Mouse (Mus musculus) heart, adult 2 months (tissue): ENCODE results near the gene Ddx27. TPM values are rescaled to one million over a fixed set of nuclear protein-coding genes. Genes with fewer than 3 reads are reported as not detected.

Experiments
- DNase-seq, 2 experiments: peaks; one replicate each; pipeline ENCODE4 v3.0.0; 2021
- H3K27ac ChIP-seq: fragments of 200-600 bp; 2 replicates; pipeline ENCODE4 v1.8.1; 2022
- H3K27me3 ChIP-seq: fragments of 200-500 bp; 2 replicates; pipeline ENCODE4 v1.6.1; 2012; ENCODE audit warnings: mild to moderate bottlenecking, low read length, inconsistent platforms, mixed read lengths; ENCODE audit not compliant: control insufficient read depth, insufficient read depth
- H3K36me3 ChIP-seq: fragments of 200-500 bp; 2 replicates; pipeline ENCODE4 v1.6.1; 2012; ENCODE audit warnings: low read length, inconsistent platforms; ENCODE audit not compliant: control insufficient read depth, insufficient read depth
- H3K4me1 ChIP-seq: fragments of 200-500 bp; 2 replicates; pipeline ENCODE4 v1.6.1; 2011; ENCODE audit warnings: low read length; ENCODE audit not compliant: control insufficient read depth, insufficient read depth
- H3K4me3 ChIP-seq: fragments of 200-600 bp; 2 replicates; pipeline ENCODE4 v1.8.1; 2022
- H3K79me2 ChIP-seq: fragments of 200-500 bp; replicated peaks from 2 replicates; pipeline ENCODE4 v1.6.1; 2012; ENCODE audit warnings: mild to moderate bottlenecking, inconsistent platforms, low read length, moderate library complexity, mixed read lengths; ENCODE audit not compliant: control insufficient read depth, insufficient read depth
- H3K9ac ChIP-seq: fragments of 200-500 bp; 2 replicates; pipeline ENCODE4 v1.6.1; 2012; ENCODE audit warnings: low read depth, mild to moderate bottlenecking, control low read depth, inconsistent platforms, low read length, mixed read lengths
- CTCF ChIP-seq: fragments of 200-600 bp; IDR thresholded peaks from 2 replicates; pipeline ENCODE4 v1.8.1; 2022; ENCODE audit warnings: antibody characterized with exemption, mild to moderate bottlenecking, moderate library complexity
- EP300 ChIP-seq: fragments of 200-500 bp; IDR thresholded peaks from 2 replicates; pipeline ENCODE4 v1.6.1; 2011; ENCODE audit warnings: low read depth, low read length, control low read depth; ENCODE audit not compliant: insufficient read depth
- POLR2A ChIP-seq: fragments of 200-500 bp; IDR thresholded peaks from 2 replicates; pipeline ENCODE4 v1.6.1; 2011; ENCODE audit warnings: mild to moderate bottlenecking, low read depth, low read length, control low read depth; ENCODE audit not compliant: insufficient read depth
- WGBS: fragments of 180-500 bp; shearing (Covaris S2); methylation state at CpG from one replicate; pipeline ENCODE4 v1.1.7; 2018; 5-methylcytosine and 5-hydroxymethylcytosine counted together
- intact Hi-C: fragments of 180-260 bp; cut with DNase I; formaldehyde crosslinking; loops from one replicate; pipeline ENCODE4 v1.15.1; 2025
- polyA plus RNA-seq: library from polyadenylated mRNA; depleted of rRNA; stranded (reverse); fragments of >200 nt; gene quantifications from 2 replicates; pipeline ENCODE4 v1.2.3, GENCODE M21; 2012
- total RNA-seq, 2 experiments: library from RNA; stranded (reverse); gene quantifications; 2 replicates each; pipeline ENCODE4 v1.2.3; 2021

The Ddx27 gene
- total and polyA plus RNA-seq, 3 experiments, result 6.9 to 11.3 (median 10.9) TPM

DNA sequence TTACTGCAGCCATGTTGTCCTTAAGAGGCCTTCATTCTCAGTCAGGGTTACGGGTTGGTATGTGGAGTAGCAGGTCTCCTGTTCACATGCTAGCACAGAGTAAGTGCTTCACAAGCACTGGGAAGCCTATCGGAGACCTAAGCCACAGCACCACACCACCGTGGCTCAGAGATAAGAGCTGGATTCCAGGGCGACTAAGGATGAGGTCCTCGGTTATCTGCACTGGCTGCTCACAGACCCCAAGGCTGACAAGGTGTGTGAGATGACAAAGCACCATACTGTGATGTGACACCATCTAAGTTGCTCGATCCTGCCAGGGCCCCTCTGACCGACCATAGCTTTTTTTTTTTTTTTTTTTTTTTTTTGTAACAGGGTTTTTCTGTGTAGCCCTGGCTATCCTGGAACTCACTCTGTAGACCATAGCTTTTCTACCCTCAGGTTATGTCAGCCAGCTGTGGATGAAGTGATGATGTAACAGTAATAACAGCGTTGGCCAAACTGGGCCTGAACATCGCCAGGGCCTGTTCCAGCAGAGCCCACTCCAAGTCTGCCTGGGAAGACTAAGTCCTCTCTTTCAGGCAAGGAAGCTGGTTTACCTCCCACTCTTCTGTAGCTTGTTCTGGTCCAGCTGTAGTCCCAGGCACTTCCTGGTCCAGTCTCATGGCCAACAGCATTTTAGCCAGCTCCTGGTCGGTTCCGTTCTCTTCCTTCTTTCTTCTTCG, 28.6 kb downstream of the Ddx27 start:
- Histone ChIP-seq H3K9ac (no peak overlapping the region), H3K4me1 (no peaks in the 10 kb centered on the region), H3K27me3 (no peaks in the 10 kb centered on the region), H3K36me3 (no peaks in the 10 kb centered on the region), H3K27ac (no peak overlapping the region), H3K4me3 (no peak overlapping the region), H3K79me2 (peaks cover 3% of the 10 kb centered on the region; the same call in 1 of the 2 replicates)
- no peak for DNase-seq
- 68% methylated on average over 12 of the region's 12 CpGs for WGBS
- intact Hi-C loops, result no loop called here
- TF ChIP-seq CTCF, result no peak
- no peak for TF ChIP-seq EP300
- no peak for TF ChIP-seq POLR2A

DNA sequence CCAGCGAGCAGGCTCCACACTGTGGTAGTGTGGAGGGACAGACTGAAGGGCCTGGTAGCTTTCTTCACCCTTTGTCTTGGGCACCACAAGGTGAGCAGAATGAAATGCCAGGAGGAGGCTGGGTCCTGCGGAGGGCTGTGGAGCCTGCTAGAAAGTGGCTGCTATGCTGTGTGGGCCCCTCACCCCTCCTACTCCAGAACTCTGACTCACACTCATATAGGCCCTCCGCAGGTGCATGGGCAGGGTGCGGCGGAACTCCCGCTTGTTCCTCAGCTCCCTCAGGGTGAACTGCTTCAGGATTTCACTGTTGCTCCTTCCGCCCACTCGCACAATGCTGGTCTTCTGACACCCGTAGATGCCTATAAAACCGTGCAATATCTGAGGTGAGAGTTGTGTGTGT, 33.2 kb downstream of the Ddx27 start:
- no peak overlapping the region for H3K4me3 ChIP-seq
- DNase-seq, result no peak
- H3K36me3 ChIP-seq, result peaks cover 4% of the 10 kb centered on the region
- TF ChIP-seq CTCF (no peak), EP300 (no peak), POLR2A (no peak)
- H3K79me2 ChIP-seq, result peaks cover 7% of the 10 kb centered on the region
- H3K4me1 ChIP-seq, result peaks cover 3% of the 10 kb centered on the region; the same call in 1 of the 2 replicates
- H3K9ac ChIP-seq, result no peak overlapping the region
- intact Hi-C loops, result no loop called here
- 90% methylated on average over 10 of the region's 10 CpGs for WGBS
- H3K27ac ChIP-seq, result no peak overlapping the region
- H3K27me3 ChIP-seq, result no peaks in the 10 kb centered on the region

DNA sequence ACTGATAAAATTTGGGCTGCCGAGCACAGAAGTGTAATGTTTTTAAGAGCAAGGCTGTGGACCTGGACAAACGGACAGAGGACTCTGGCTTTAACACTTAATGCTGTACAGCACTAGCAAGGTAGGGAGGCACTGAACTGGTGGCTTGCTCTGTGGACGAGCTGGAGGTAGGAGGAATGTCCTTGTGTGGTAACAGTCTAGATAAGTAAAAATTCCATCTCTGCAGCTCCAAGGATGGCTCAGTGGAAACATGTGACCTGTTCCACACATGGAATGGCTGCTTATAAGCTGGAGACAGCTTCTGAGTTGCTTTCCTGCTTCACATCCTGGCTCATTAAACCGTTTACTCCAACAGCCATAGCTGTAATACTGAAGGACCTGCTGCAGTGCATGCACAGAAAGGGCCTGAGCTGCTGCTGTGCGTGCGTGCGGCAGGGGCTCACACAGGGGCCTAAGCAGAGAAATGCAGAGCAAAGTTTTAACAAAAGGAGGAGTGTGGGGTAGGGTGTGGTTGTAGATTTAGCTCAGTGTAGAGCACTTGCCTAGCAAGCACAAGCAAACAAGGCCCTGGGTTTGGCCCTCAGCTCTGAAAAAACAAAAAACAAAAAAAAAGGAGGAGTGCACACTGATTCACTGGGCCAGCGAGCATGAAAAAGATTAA, 33.8 kb downstream of the Ddx27 start:
- TF ChIP-seq POLR2A (no peak), CTCF (no peak), EP300 (no peak)
- no peak for DNase-seq
- Histone ChIP-seq H3K27ac (no peak overlapping the region), H3K4me1 (peaks cover 6% of the 10 kb centered on the region; the same call in 1 of the 2 replicates), H3K27me3 (no peaks in the 10 kb centered on the region), H3K9ac (no peak overlapping the region), H3K4me3 (no peak overlapping the region), H3K79me2 (peaks cover 7% of the 10 kb centered on the region), H3K36me3 (peaks cover 10% of the 10 kb centered on the region)
- intact Hi-C loops, result no loop called here
- 75% methylated on average over 8 of the region's 8 CpGs for WGBS

DNA sequence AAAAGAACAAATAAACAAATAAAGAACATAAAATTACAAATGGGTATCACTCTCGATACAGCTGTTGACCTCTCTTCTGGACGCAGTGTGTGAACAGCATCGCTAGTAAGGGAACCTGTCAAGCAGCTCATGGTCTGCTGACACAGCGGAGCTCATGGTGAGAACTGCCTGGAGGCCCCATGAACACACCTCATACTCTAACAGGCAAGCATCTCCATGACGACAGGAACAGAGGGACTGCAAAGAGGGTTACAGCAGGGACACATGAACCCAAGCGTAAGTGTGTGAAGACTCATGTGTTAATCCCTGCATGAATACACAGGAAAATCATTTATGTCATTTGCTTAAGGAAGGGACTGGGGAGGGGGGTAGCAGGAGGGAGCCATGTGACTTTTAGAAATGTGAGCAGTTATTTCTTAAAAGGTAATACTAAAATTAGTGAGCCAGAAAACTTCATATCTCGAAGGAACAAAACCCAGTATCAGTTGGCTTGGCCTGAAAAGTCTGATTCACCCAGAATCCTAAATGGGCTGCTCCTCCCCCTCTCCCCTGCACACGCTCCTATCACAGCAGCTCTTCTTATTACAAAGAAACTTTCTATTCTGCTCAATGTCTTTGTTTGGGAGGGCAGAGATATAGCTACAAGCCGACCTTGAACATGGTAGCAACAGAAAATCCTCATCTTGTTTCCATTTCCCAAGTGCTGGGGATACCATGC, 38.3 kb downstream of the Ddx27 start:
- DNase-seq, result no peak
- peaks cover 29% of the 10 kb centered on the region for H3K36me3 ChIP-seq
- H3K4me3 ChIP-seq, result no peak overlapping the region
- H3K4me1 ChIP-seq, result peaks cover 28% of the 10 kb centered on the region
- H3K79me2 ChIP-seq, result peaks cover 5% of the 10 kb centered on the region
- TF ChIP-seq POLR2A, result no peak
- TF ChIP-seq EP300, result no peak
- no peak for TF ChIP-seq CTCF
- H3K27me3 ChIP-seq, result no peaks in the 10 kb centered on the region
- H3K27ac ChIP-seq, result no peak overlapping the region
- intact Hi-C loops, result loop anchor here (5.0 kb wide), 1 partner anchor 36 kb away; the partner anchor contains the start of gene Ddx27
- H3K9ac ChIP-seq, result no peak overlapping the region
- WGBS, result 55% methylated on average over 9 of the region's 9 CpGs

DNA sequence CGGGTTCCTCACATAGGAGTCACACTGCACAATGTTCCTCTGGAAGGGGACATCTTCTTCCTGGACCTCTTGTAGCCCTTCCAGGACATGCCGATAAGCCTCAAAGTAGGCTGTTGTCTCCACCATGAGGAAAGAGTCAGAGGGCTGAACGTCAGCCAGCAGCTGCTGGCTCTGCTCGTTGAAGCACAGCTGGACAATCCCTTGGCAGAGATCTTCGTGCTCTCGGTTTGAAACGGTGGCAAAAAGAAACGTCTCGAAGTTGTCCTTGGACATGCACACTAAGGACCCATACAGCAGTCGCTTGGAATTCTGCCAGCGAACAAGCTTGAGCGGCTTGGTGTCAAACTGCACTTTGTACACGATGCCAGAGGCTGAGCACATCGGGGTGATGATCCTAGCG, 40.4 kb downstream of the Ddx27 start:
- peak; percentile 69 to 79 for DNase-seq
- H3K36me3 ChIP-seq, result peaks cover 29% of the 10 kb centered on the region
- no peak overlapping the region; the same call in 1 of the 2 replicates for H3K27ac ChIP-seq
- no peaks in the 10 kb centered on the region for H3K27me3 ChIP-seq
- intact Hi-C loops, result no loop called here
- peaks cover 4% of the 10 kb centered on the region; the same call in 1 of the 2 replicates for H3K79me2 ChIP-seq
- no peak overlapping the region for H3K9ac ChIP-seq
- 28% methylated on average over 15 of the region's 15 CpGs for WGBS
- peaks cover 28% of the 10 kb centered on the region for H3K4me1 ChIP-seq
- no peak overlapping the region for H3K4me3 ChIP-seq
- TF ChIP-seq POLR2A (no peak), EP300 (0 out of 2 replicates have a peak, but pooled peaks have one; percentile 26), CTCF (no peak)
